Mouse (Mus musculus) hindlimb bud, embryonic 11.5 days (tissue): ENCODE measurements around the gene Zfp653.

Experiments used
- DNase-seq: peaks from one replicate; pipeline ENCODE4 v3.0.0-alpha.2; 2012; ENCODE audit warnings: low read depth, low spot score; ENCODE audit errors: extremely low spot score

Zfp653 gene

DNA sequence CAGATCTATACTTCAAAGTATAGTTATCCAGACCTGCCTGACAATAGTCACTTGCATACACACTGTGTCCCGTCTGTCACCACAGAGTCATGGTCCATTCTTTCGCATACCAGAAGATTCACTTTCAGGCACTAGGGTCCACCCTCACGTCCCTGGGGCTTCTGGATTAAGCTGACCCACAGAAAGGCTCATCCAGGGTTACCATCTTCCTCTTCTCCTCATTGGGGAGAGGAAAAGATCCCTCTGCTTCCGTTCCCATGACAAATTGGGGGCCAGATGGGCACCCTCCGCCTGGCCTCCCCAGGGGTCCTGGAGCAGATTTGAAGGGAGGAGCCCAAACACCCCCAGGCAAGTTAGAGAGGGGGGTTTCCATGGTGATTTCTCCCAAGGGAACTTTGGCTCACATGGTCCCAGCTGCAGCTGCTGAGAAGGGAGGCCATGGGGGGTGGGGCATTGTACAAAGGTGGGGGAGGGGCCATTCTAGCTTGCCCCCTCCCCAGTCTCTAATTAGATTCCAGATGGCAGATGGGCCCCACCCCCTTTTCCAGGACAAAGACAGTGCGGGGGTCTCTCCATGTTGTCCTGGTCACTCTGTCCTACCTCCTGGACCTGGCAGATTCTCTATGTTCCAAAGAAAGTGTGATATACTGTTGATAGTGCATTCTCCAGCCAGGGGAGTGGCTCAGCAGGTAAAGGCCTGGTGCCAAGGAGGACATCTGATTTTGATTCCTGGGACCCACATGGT lies 35.7 kb downstream of the Zfp653 start:
- DNase-seq = no peak

DNA sequence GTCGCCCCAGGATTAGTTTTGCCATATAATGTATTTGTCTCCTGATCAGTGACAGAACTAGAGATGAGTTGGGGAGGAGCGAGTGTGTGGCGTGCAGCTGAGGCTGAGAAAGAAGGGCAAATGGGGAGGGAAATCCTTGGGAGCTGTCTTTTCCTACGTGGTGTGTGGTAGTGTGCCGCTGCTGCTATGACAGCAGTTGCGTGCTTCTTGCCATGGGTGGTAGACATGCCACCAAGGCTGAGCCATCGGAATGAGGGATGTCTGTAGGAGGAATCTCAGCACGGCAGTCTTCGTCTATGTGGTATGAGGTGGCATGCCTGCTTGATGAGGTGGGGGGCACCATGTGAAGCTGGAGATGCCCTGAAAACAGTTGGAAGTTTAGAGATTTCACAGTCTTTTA lies 40.8 kb downstream of the Zfp653 start:
- DNase-seq = no peak

DNA sequence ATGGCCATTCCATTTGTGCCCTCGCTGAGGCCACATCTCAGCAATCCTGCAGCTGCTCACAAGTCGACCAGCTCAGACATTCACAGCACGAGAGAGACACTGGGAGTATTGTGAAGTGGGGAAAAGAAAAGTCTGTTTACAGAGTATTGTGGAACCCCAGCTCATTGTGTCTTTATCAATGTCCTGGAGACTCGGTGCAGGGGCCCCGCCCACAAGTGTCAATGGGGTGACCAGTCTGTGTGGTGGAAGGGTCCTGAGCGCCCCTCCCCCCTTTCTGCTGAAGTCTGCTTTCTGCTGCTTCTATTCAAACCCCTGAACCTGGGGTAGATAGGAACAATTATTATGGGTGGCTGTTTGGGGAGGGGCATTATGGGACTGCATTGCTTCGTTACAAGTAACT lies 42.7 kb downstream of the Zfp653 start:
- no peak for DNase-seq

DNA sequence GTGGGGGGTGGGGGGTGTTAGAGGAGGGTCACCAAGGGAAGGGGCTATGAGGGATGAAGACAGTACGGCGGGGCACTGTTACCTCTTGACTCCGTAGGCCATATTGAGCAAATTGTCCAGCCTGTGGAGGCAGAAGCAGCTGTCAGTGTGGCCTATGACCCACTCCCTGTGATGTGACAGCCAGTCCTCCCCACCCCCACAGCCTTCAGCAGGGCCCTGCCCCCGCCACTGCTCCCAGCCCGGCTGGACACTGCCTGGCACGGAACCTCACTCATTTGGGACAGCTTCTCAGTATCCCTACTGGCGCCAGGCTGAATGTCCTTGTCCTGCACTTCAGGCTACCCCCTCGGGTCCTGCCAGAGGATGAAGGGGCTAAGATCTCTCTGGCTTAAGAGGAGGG lies 46.6 kb downstream of the Zfp653 start:
- no peak for DNase-seq

DNA sequence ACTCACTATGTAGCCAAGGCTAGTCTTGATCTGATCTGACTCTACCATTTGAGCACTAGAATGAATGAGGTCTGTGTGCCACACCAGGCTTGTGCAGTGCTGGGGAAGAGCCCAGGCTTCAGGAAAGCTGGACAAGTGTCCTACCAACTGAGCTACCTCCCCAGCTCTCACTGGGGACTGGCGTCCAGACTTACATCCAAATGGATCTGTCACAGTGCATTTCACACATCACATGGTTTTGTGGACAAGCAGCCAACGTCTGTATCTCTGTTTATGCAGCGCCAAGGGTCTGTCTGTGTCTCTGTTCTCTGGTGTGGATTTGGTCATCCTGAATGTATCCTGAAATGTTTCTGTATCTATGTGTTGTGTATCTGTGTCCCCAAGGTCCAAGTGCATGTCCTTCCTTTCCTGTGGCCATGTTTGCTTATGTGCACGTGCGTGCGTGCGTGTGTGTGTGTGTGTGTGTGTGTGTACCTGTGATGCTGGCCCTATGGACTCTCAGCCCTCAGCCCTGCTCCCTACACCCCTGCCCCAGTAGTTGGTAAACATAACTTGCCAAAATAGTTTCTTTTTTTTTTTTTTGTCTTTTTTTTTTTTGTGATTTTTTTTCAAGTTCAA lies 53.9 kb downstream of the Zfp653 start:
- DNase-seq = no peak

DNA sequence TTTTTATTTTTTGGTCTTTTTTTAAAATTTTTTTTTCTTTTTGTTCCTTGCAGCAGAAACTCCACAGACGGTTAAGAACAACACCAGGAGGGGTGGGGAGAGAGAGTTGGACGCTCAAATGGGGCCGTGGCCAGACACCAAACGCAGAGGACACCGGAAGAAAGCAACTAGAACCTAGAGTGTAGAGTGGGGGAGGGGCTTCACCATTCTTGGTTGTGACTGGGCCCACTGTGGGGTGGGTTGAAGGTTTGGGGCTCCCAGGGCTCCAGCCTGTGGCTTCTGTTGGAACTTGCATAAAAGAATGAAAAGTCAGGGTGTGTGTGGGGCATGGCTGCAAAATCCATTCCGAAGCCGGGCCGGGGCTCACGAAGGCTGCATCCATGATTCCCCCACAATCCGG lies 54.9 kb downstream of the Zfp653 start:
- DNase-seq = no peak

DNA sequence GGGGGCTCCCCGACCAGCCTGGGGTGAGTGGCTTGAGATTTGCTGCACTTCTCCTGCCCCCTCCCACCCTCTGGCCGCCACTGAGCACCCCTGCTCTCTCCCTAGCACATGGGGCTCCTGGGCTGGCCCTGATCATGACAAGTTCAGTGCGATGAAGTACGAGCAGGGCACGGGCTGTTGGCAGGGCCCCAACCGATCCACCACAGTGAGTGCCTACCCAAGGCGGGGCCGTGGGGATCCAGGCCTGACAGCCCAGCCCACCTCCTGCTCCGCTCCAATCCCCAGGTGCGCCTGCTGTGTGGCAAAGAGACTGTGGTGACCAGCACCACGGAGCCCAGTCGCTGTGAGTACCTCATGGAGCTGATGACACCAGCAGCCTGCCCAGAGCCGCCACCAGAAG lies 58.4 kb downstream of the Zfp653 start:
- no peak for DNase-seq

DNA sequence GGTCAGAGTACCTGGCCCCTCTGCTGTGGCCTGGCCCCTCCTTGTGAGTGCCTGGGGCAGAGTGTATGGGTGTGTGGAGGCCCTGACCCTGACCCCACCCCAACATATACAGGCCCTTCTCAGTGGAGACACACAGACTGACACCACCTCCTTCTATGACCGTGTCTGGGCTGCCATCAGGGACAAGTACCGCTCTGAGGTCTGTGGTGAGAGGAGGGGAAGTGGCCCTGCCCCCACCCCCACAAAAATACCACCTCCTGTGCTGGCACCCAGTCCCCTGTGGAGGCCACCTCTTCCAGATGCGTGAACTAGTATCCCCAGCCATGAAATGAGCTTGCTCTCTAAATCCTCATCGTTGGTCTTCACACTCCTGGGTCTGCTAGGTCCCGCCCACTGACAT lies 60.1 kb downstream of the Zfp653 start:
- DNase-seq = no peak
